Mouse (Mus musculus) layer of hippocampus, adult 11-12 months (tissue): ENCODE measurements around the gene Polr1b.

ENCODE experiments used
- DNase-seq: peaks from one replicate; pipeline ENCODE4 v3.0.0; 2022; ENCODE audit warnings: low spot score

The Polr1b gene

DNA sequence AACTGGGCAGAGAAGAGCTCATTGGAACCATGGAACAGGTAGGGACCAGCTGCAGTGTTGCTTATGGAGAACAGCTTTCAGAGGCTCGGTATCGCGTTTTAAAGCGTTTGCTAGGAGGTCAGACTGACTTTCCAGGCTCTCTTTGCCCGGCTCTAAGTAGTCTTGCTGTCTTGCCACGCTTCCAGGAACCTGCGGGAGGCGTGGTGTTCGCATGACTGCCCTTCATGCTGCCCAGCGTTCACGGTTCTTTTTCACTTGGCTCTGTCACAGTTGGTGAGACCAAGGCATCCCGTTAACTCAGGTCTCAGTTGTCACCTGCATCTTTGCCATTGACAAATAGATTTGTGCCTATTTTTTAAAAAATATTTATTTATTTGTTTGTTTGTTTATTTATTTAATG lies 17.3 kb downstream of the Polr1b start:
- no peak for DNase-seq

GRCm38 (mm10) chr2:129121986-129122385 lies 21.2 kb downstream of the Polr1b start:
- no peak for DNase-seq

DNA sequence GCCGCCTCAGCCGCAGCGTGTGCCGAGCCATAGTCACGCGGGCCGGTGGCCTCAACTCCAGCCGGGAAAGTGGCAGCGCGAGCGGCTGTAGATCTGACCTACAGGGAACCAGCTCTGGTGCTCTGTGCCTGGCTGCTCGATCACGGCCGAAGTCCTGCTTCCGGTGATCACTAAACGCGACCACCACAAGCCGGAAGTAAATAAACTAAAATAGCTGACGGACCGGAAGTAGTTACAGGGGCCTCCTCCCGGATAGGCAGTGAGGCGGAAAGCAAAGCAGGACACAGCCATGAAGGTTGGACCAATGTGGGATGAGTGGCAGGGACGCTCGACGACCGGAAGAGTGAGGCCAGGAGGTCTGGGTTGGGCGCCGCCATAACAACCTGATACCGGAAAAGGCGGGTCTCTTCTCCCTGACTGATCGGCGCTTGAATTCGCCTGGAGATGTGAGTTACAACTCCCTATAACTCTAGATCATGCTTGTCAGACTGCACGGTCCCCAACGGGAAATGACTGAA lies 28.7 kb downstream of the Polr1b start, which contains the start of gene Chchd5:
TSS of gene Chchd5 (plus strand) at position 289 of the 518 bp plus-strand sequence.
- peak; percentile 97 for DNase-seq

GRCm38 (mm10) chr2:129129987-129130545 lies 29.3 kb downstream of the Polr1b start:
- peak; percentile 44 for DNase-seq

DNA sequence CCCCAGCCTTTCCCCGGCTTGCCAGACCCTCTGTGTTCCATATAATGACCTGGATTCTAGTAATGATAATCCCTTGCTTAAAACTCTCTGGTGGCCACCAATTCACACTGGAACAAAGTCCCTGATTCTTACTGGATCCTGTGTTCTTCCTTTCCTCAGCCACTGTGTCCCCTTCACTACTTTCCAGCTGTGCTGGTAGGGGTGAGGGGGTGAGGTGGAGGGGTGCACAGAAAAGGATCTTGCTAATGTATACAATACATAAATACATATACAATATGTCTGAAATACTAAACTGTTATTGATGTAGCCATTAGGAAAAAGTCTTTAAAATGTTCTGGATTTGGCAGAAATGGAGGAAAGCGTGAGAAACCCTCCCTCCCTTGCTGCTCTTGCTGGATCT lies 30.0 kb downstream of the Polr1b start:
- no peak for DNase-seq

GRCm38 (mm10) chr2:129132231-129132630 lies 31.4 kb downstream of the Polr1b start:
- no peak for DNase-seq

GRCm38 (mm10) chr2:129133006-129133805 lies 32.4 kb downstream of the Polr1b start:
- DNase-seq = peak; percentile 58

GRCm38 (mm10) chr2:129139906-129140305 lies 39.1 kb downstream of the Polr1b start:
- DNase-seq = peak; percentile 66

DNA sequence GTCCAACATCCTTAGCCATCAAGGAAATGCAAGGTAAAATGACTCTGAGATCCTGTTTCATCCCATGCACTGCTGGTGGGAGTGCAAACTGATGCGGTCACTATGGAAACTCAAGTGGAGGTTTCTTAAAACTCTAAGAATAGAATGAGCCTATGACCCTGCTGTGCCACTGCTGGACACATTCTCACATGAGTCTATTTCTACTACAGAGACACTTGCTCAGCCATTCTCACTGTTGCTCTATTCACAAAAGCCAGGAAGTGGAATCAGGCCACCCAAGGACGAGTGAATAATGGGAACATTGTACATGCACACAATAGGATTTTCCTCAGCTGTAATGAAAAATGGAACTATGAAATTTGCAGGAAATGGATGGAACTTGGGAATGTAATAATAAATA lies 48.0 kb downstream of the Polr1b start:
- no peak for DNase-seq

GRCm38 (mm10) chr2:129150386-129150785 lies 49.6 kb downstream of the Polr1b start:
- no peak for DNase-seq

GRCm38 (mm10) chr2:129151111-129151510 lies 50.3 kb downstream of the Polr1b start:
- no peak for DNase-seq

DNA sequence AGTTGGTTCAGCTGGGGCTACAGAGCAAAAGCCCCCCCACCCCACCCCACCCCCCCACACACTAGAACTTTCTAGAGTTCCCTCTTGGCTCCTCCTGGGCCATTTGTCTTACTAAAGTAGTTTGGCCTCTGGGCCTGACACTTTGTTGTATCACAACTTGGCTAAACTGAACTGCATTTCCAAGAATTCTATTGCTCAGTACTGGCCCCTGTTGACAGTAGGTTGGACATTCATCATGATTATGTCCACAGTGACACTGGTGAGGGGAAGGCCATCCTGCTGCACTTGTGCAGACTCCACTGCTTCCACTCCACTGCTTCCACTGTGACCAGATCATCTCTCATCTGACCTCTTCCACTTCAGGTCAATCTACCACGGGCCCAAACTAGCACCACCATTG lies 52.0 kb downstream of the Polr1b start:
- DNase-seq = no peak

DNA sequence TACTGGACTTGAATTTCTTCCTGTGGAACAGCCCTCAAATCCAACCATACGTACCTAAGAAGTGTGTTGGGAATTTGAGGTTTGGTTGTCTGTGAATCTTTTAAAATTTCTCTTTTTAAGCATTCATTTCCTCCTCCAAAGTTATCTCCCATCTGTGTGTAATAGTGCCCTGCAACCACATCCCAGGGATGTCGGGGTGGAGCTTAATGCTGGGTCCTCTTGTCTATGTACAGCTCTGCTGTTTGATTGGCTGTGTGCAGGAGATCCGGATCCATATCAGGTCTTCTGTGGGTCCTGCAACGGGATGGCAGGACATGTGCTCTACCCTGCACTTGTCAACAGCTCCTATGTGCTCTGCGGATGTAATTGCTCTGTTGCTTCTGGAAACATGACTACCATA lies 64.0 kb downstream of the Polr1b start:
- DNase-seq = no peak

DNA sequence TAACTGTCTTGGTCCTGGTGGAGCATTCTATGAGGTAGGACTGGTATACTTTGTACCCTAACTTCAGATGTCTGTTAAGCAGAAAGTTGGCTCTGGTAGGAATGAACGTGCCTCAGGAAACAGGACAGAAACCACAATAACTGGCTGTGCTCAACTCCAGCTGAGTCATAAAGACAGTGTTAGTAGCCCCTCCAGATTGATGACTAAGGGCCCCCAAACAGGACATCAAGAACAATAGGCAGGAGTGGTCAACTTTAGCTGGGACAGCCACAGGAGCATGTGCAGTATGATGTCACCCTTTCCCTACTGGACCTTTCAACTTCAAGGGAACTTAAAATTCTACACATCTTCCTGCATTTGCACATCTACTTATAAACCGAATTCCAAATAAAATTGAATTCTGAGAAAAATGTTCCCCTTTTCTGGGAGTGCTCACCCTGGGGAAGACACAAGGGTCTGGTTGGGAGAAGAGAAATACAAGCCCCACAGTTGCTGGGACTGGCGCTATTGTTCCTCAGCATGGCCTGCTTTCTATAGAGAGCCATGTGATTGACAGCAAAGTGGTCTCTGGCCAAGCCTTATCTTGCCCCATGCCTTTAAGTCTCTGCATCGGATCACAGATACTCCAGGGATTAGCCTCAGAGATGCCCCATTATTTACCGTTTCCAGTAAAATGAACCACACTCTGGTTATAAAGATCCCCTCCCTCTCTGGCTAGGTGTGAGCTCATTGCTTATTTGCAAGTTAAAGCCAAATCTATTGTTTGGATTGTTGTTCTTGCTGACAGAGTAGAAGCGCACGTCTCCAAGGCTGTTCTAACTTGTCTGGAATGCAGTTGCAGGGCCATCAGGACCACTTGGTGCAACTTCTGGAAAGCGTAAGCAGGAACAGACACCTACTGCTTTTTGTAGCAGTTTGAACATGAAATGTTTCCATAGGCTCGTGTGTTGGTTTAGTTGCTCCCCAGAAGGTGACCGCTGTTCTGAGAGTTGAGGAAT lies 66.0 kb downstream of the Polr1b start:
- no peak for DNase-seq

- DNase-seq = no peak
Measured at GRCm38 (mm10) chr2:129173386-129173785, 72.6 kb downstream of the Polr1b start.

- peak; percentile 66 for DNase-seq
Measured at GRCm38 (mm10) chr2:129174474-129174873, 73.7 kb downstream of the Polr1b start.

GRCm38 (mm10) chr2:129175636-129176035 lies 74.8 kb downstream of the Polr1b start:
- DNase-seq = no peak
